Mouse (Mus musculus) neural tube, embryonic 15.5 days (tissue): Measurements from ENCODE around the gene Tkt. TPM values are rescaled to one million over a fixed set of nuclear protein-coding genes. Genes with fewer than 3 reads are reported as not detected.
A peak's percentile ranks its signal among the peaks of the same experiment; 100 is the strongest.

ENCODE experiments used
- microRNA-seq: library from miRNA; unstranded; fragments of <30 nt; microRNA quantifications from one replicate; pipeline ENCODE4, GENCODE M21; 2017
- polyA plus RNA-seq: library from polyadenylated mRNA; unstranded; fragments of >200 nt; fragmentation: Nextera tagmentation; extraction: Ambion mirVana; gene quantifications from 2 replicates; pipeline ENCODE4 v1.2.1, GENCODE M21; 2015

Gene Tkt
- polyA plus RNA-seq, 1 experiment from 2014 or later = 270 TPM

Small RNA genes within 50 kb of the gene (microRNA-seq; reads per million reads assigned to microRNA genes)
- 3.6 reads per million, percentile 14 among the genes with 10 or more reads in this experiment for gene Mir3076

Other genes starting within 250 kb of the Tkt start
- 16.2 and 16.8 TPM in 2 replicates for gene Dcp1a, start 68.8 kb upstream of the Tkt start, polyA plus RNA-seq
- 9.4 and 11.5 TPM in 2 replicates for gene Cacna1d, start 56.9 kb upstream of the Tkt start, polyA plus RNA-seq
- gene Prkcd, start 77.9 kb downstream of the Tkt start, polyA plus RNA-seq = 35.2 and 41.8 TPM in 2 replicates
- 9.0 and 9.6 TPM in 2 replicates for gene Rft1, start 106.0 kb downstream of the Tkt start, polyA plus RNA-seq
- 13.7 and 16.0 TPM in 2 replicates for gene Sfmbt1, start 166.5 kb downstream of the Tkt start, polyA plus RNA-seq